Mouse (Mus musculus): ENCODE results near the gene Slc12a6. TPM values are rescaled to one million over a fixed set of nuclear protein-coding genes. Genes with fewer than 3 reads are reported as not detected.

The Slc12a6 gene
- 4.4 TPM for polyA plus RNA-seq (2012; fragmentation: generic; extraction: Trizol)
- long read RNA-seq, experiment 1 = 0 reads
- long read RNA-seq, experiment 2, full-length matches to known transcripts = 2 of 14 reads
- long read RNA-seq, experiment 2, partial matches to known transcripts = 9 of 14 reads
- long read RNA-seq, experiment 2, other reads (novel, unspliced or antisense) = 3 of 14 reads

GRCm38 (mm10) chr2:112265448-112266241 lies at the start of gene Slc12a6:
Gene Slc12a6 (plus strand): TSS chr2:112265825.
- H3K79me3 ChIP-seq (ENCODE audit: low read depth) = peaks cover 15% of the 10 kb centered on the region
- H3ac ChIP-seq (ENCODE audit: control insufficient read depth, insufficient read length, low read depth) = peak within 1 kb of the TSS; percentile 91
- H3K36me3 ChIP-seq (ENCODE audit: control insufficient read depth, insufficient read depth) = no peaks in the 10 kb centered on the region
- peak; percentile 40 for TF ChIP-seq MAX (IDR thresholded peaks at IDR 0.05)
- peak; percentile 51 for TF ChIP-seq USF1 (IDR thresholded peaks at IDR 0.05; ENCODE audit: low read depth)
- TF ChIP-seq MYOG (IDR thresholded peaks at IDR 0.05; ENCODE audit: control insufficient read depth, extremely low read depth, insufficient read length) = no peak
- TF ChIP-seq FOSL1 (IDR thresholded peaks at IDR 0.05; ENCODE audit: insufficient read depth, low read length, poor library complexity, severe bottlenecking) = no peak
- TF ChIP-seq CTCF (IDR thresholded peaks at IDR 0.05; ENCODE audit: control insufficient read depth, insufficient read depth, insufficient read length) = no peak
- H3K79me2 ChIP-seq (ENCODE audit: control insufficient read depth, insufficient read depth) = peaks cover 36% of the 10 kb centered on the region
- no peaks in the 10 kb centered on the region for H3K27me3 ChIP-seq (ENCODE audit: control insufficient read depth, insufficient read depth, insufficient read length)
- H3K4me3 ChIP-seq (ENCODE audit: insufficient read depth, poor library complexity, severe bottlenecking) = peak within 1 kb of the TSS; percentile 75

GRCm38 (mm10) chr2:112215977-112216376 lies 49.6 kb upstream of the Slc12a6 start:
- Histone ChIP-seq H3K4me3 (ENCODE audit: insufficient read depth, poor library complexity, severe bottlenecking) (no peak overlapping the region), H3K36me3 (ENCODE audit: control insufficient read depth, insufficient read depth) (no peaks in the 10 kb centered on the region), H3ac (ENCODE audit: control insufficient read depth, insufficient read length, low read depth) (no peak overlapping the region), H3K79me3 (ENCODE audit: low read depth) (no peaks in the 10 kb centered on the region), H3K79me2 (ENCODE audit: control insufficient read depth, insufficient read depth) (no peaks in the 10 kb centered on the region), H3K27me3 (ENCODE audit: control insufficient read depth, insufficient read depth, insufficient read length) (no peaks in the 10 kb centered on the region)
- no peak for TF ChIP-seq FOSL1 (IDR thresholded peaks at IDR 0.05; ENCODE audit: insufficient read depth, low read length, poor library complexity, severe bottlenecking)

- Histone ChIP-seq H3K27me3 (ENCODE audit: control insufficient read depth, insufficient read depth, insufficient read length) (no peaks in the 10 kb centered on the region), H3K4me3 (ENCODE audit: insufficient read depth, poor library complexity, severe bottlenecking) (no peak overlapping the region), H3ac (ENCODE audit: control insufficient read depth, insufficient read length, low read depth) (no peak overlapping the region), H3K79me2 (ENCODE audit: control insufficient read depth, insufficient read depth) (no peaks in the 10 kb centered on the region), H3K79me3 (ENCODE audit: low read depth) (no peaks in the 10 kb centered on the region), H3K36me3 (ENCODE audit: control insufficient read depth, insufficient read depth) (no peaks in the 10 kb centered on the region)
- TF ChIP-seq FOSL1 (IDR thresholded peaks at IDR 0.05; ENCODE audit: insufficient read depth, low read length, poor library complexity, severe bottlenecking) = no peak
- TF ChIP-seq MYOG (IDR thresholded peaks at IDR 0.05; ENCODE audit: control insufficient read depth, extremely low read depth, insufficient read length) = no peak
- no peak for TF ChIP-seq CEBPB (IDR thresholded peaks at IDR 0.05; ENCODE audit: low read depth)
- no peak for TF ChIP-seq MAX (IDR thresholded peaks at IDR 0.05)
- no peak for TF ChIP-seq MYOD1 (IDR thresholded peaks at IDR 0.05; ENCODE audit: control insufficient read depth, insufficient read length, low read depth)
- TF ChIP-seq CTCF (IDR thresholded peaks at IDR 0.05; ENCODE audit: control insufficient read depth, insufficient read depth, insufficient read length) = no peak
- no peak for TF ChIP-seq USF1 (IDR thresholded peaks at IDR 0.05; ENCODE audit: low read depth)
Observed at GRCm38 (mm10) chr2:112217614-112218013, 48.0 kb upstream of the Slc12a6 start.

GRCm38 (mm10) chr2:112220880-112221279 lies 44.7 kb upstream of the Slc12a6 start:
- Histone ChIP-seq H3K4me3 (ENCODE audit: insufficient read depth, poor library complexity, severe bottlenecking) (no peak overlapping the region), H3K79me3 (ENCODE audit: low read depth) (no peaks in the 10 kb centered on the region), H3ac (ENCODE audit: control insufficient read depth, insufficient read length, low read depth) (no peak overlapping the region), H3K79me2 (ENCODE audit: control insufficient read depth, insufficient read depth) (no peaks in the 10 kb centered on the region), H3K36me3 (ENCODE audit: control insufficient read depth, insufficient read depth) (no peaks in the 10 kb centered on the region), H3K27me3 (ENCODE audit: control insufficient read depth, insufficient read depth, insufficient read length) (no peaks in the 10 kb centered on the region)
- no peak for TF ChIP-seq MYOD1 (IDR thresholded peaks at IDR 0.05; ENCODE audit: control insufficient read depth, insufficient read length, low read depth)
- TF ChIP-seq MYOG (IDR thresholded peaks at IDR 0.05; ENCODE audit: control insufficient read depth, extremely low read depth, insufficient read length) = no peak
- no peak for TF ChIP-seq CEBPB (IDR thresholded peaks at IDR 0.05; ENCODE audit: low read depth)
- TF ChIP-seq USF1 (IDR thresholded peaks at IDR 0.05; ENCODE audit: low read depth) = no peak
- no peak for TF ChIP-seq FOSL1 (IDR thresholded peaks at IDR 0.05; ENCODE audit: insufficient read depth, low read length, poor library complexity, severe bottlenecking)
- TF ChIP-seq MAX (IDR thresholded peaks at IDR 0.05) = no peak
- no peak for TF ChIP-seq CTCF (IDR thresholded peaks at IDR 0.05; ENCODE audit: control insufficient read depth, insufficient read depth, insufficient read length)

- no peaks in the 10 kb centered on the region for H3K79me2 ChIP-seq (ENCODE audit: control insufficient read depth, insufficient read depth)
- H3K4me3 ChIP-seq (ENCODE audit: insufficient read depth, poor library complexity, severe bottlenecking) = no peak overlapping the region
- no peak overlapping the region for H3ac ChIP-seq (ENCODE audit: control insufficient read depth, insufficient read length, low read depth)
- no peaks in the 10 kb centered on the region for H3K79me3 ChIP-seq (ENCODE audit: low read depth)
- no peaks in the 10 kb centered on the region for H3K36me3 ChIP-seq (ENCODE audit: control insufficient read depth, insufficient read depth)
- no peaks in the 10 kb centered on the region for H3K27me3 ChIP-seq (ENCODE audit: control insufficient read depth, insufficient read depth, insufficient read length)
- TF ChIP-seq CTCF (IDR thresholded peaks at IDR 0.05; ENCODE audit: control insufficient read depth, insufficient read depth, insufficient read length) = no peak
- no peak for TF ChIP-seq FOSL1 (IDR thresholded peaks at IDR 0.05; ENCODE audit: insufficient read depth, low read length, poor library complexity, severe bottlenecking)
- TF ChIP-seq MYOG (IDR thresholded peaks at IDR 0.05; ENCODE audit: control insufficient read depth, extremely low read depth, insufficient read length) = no peak
- TF ChIP-seq USF1 (IDR thresholded peaks at IDR 0.05; ENCODE audit: low read depth) = no peak
- no peak for TF ChIP-seq CEBPB (IDR thresholded peaks at IDR 0.05; ENCODE audit: low read depth)
Observed at GRCm38 (mm10) chr2:112222607-112223006, 43.0 kb upstream of the Slc12a6 start.

- Histone ChIP-seq H3K79me3 (ENCODE audit: low read depth) (no peaks in the 10 kb centered on the region), H3K27me3 (ENCODE audit: control insufficient read depth, insufficient read depth, insufficient read length) (no peaks in the 10 kb centered on the region), H3K79me2 (ENCODE audit: control insufficient read depth, insufficient read depth) (no peaks in the 10 kb centered on the region), H3ac (ENCODE audit: control insufficient read depth, insufficient read length, low read depth) (no peak overlapping the region), H3K4me3 (ENCODE audit: insufficient read depth, poor library complexity, severe bottlenecking) (no peak overlapping the region), H3K36me3 (ENCODE audit: control insufficient read depth, insufficient read depth) (no peaks in the 10 kb centered on the region)
- TF ChIP-seq FOSL1 (IDR thresholded peaks at IDR 0.05; ENCODE audit: insufficient read depth, low read length, poor library complexity, severe bottlenecking) = no peak
- no peak for TF ChIP-seq MYOG (IDR thresholded peaks at IDR 0.05; ENCODE audit: control insufficient read depth, extremely low read depth, insufficient read length)
- TF ChIP-seq MYOD1 (IDR thresholded peaks at IDR 0.05; ENCODE audit: control insufficient read depth, insufficient read length, low read depth) = no peak
- TF ChIP-seq CEBPB (IDR thresholded peaks at IDR 0.05; ENCODE audit: low read depth) = no peak
- no peak for TF ChIP-seq MAX (IDR thresholded peaks at IDR 0.05)
- TF ChIP-seq CTCF (IDR thresholded peaks at IDR 0.05; ENCODE audit: control insufficient read depth, insufficient read depth, insufficient read length) = no peak
- no peak for TF ChIP-seq USF1 (IDR thresholded peaks at IDR 0.05; ENCODE audit: low read depth)
Observed at GRCm38 (mm10) chr2:112224356-112224755, 41.3 kb upstream of the Slc12a6 start.

Measured in C2C12 (cell line).